Mouse (Mus musculus) myocyte (in vitro differentiated cells): ENCODE measurements around the gene Ubtd1. TPM values are rescaled to one million over a fixed set of nuclear protein-coding genes. Genes with fewer than 3 reads are reported as not detected.

Experiments
- H3K27me3 ChIP-seq: one replicate; pipeline ENCODE4 v1.6.1; 2011; ENCODE audit not compliant: control insufficient read depth, insufficient read depth, insufficient read length
- H3K36me3 ChIP-seq: one replicate; pipeline ENCODE4 v1.6.1; 2011; ENCODE audit not compliant: control insufficient read depth, insufficient read depth
- H3K4me2 ChIP-seq: one replicate; pipeline ENCODE4 v1.6.1; 2011; ENCODE audit warnings: low read depth, control low read depth
- H3K4me3 ChIP-seq: one replicate; pipeline ENCODE4 v1.5.1; 2011; ENCODE audit warnings: mild to moderate bottlenecking, control low read depth, moderate library complexity
- H3K79me2 ChIP-seq: one replicate; pipeline ENCODE4 v1.6.1; 2011; ENCODE audit not compliant: control insufficient read depth, insufficient read depth
- H3ac ChIP-seq: one replicate; pipeline ENCODE4 v1.6.1; 2011; ENCODE audit not compliant: control insufficient read depth, insufficient read length
- CEBPB ChIP-seq: IDR thresholded peaks from 2 replicates; pipeline ENCODE4 v1.6.1; 2011; ENCODE audit warnings: mild to moderate bottlenecking, moderate library complexity; ENCODE audit not compliant: poor library complexity, insufficient read depth, severe bottlenecking
- E2F4 ChIP-seq: IDR thresholded peaks from one replicate; pipeline ENCODE4 v1.6.1; 2011; ENCODE audit warnings: mild to moderate bottlenecking, control low read depth, moderate library complexity; ENCODE audit not compliant: insufficient read depth
- MAX ChIP-seq: IDR thresholded peaks from one replicate; pipeline ENCODE4 v1.6.1; 2011; ENCODE audit warnings: low read depth, mild to moderate bottlenecking, control low read depth
- MYOD1 ChIP-seq, 3 experiments: IDR thresholded peaks; one replicate each; pipeline ENCODE4 v1.6.1; 2011; ENCODE audit warnings: control low read depth in 2 of 3, low read depth in 2 of 3, mild to moderate bottlenecking in 2 of 3, moderate library complexity in 1 of 3; ENCODE audit not compliant: insufficient read length in 2 of 3, control insufficient read depth in 1 of 3
- MYOG ChIP-seq, 3 experiments: IDR thresholded peaks; one replicate each; pipeline ENCODE4 v1.6.1; 2011; ENCODE audit warnings: control low read depth in 2 of 3, low read depth in 2 of 3, mild to moderate bottlenecking in 2 of 3; ENCODE audit not compliant: insufficient read length in 2 of 3, control insufficient read depth in 1 of 3, insufficient read depth in 1 of 3
- POLR2A ChIP-seq: IDR thresholded peaks from one replicate; pipeline ENCODE4 v1.6.1; 2011; ENCODE audit warnings: low read depth, mild to moderate bottlenecking, control low read depth, moderate library complexity; ENCODE audit not compliant: insufficient read length
- POLR2AphosphoS2 ChIP-seq: IDR thresholded peaks from one replicate; pipeline ENCODE4 v1.6.1; 2011; ENCODE audit warnings: low read depth, control low read depth; ENCODE audit not compliant: insufficient read length
- REST ChIP-seq: IDR thresholded peaks from one replicate; pipeline ENCODE4 v1.6.1; 2011; ENCODE audit warnings: mild to moderate bottlenecking, control low read depth, moderate library complexity; ENCODE audit not compliant: insufficient read depth, insufficient read length
- SRF ChIP-seq: IDR thresholded peaks from one replicate; pipeline ENCODE4 v1.6.1; 2011; ENCODE audit warnings: low read depth; ENCODE audit not compliant: control insufficient read depth, insufficient read length
- TCF12 ChIP-seq: IDR thresholded peaks from one replicate; pipeline ENCODE4 v1.6.1; 2011; ENCODE audit warnings: mild to moderate bottlenecking, control low read depth; ENCODE audit not compliant: poor library complexity, insufficient read depth, severe bottlenecking
- TCF3 ChIP-seq: IDR thresholded peaks from one replicate; pipeline ENCODE4 v1.6.1; 2011; ENCODE audit warnings: low read depth, control low read depth; ENCODE audit not compliant: insufficient read length
- USF1 ChIP-seq: IDR thresholded peaks from one replicate; pipeline ENCODE4 v1.6.1; 2011; ENCODE audit warnings: low read depth, mild to moderate bottlenecking, control low read depth, moderate library complexity
- polyA plus RNA-seq: library from polyadenylated mRNA; unstranded; fragments of >200 nt; fragmentation: generic; extraction: Trizol; gene quantifications from one replicate; pipeline ENCODE4 v1.2.1, GENCODE M21; 2012; ENCODE audit warnings: missing spikeins

Gene Ubtd1
- polyA plus RNA-seq, 1 experiment, result 141 TPM

DNA sequence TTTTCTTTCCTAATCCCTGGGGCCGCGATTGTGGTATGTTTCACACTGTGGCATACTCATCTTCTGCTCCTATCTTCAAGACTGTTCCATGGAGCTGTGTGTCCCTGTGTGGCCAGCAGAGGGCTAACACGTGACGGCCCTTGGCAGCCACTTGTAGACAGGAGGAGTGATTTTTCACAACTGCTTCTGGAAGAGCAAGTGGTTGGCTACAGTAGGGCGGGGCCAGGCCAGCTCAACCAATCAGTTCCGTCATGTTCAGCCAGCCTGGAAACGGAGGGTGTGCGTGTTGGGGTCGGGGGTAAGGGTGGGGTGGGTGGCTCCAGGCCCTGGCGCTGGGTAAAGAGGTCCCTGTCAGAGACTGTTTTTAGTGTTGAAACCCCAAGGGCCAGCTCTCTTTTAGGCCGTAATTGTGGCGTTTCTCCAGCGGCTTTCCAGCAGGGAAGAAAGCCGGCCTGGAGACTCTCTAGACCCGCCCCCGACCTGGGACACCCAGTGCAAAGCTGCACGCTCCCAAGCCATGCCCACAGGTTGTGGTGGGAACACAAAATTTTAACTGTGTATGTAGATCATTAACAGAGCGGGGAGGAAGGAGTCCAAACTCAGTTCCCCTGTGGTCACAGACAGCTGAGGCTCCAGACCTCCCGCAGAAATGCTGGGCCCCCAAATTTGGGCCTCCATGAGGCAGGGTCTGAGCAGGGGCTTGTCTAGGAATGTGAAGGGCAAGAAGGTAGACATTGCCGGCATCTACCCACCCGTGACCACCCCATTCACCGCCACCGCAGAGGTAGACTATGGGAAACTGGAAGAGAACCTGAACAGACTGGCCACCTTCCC lies 63.9 kb downstream of the Ubtd1 start, which contains the start of gene Hoga1:
TSS of gene Hoga1 (plus strand) at position 342 of the 834 bp plus-strand sequence.
- H3K4me2 ChIP-seq, result peak within 1 kb of the TSS; percentile 81
- H3K79me2 ChIP-seq, result no peaks in the 10 kb centered on the region
- TF ChIP-seq TCF12 (no peak), MAX (peak; percentile 46), POLR2A (peak; percentile 40), MYOD1 (IDR thresholded peaks at IDR 0.05; ENCODE audit: control insufficient read depth in 1 of 3, insufficient read length in 2 of 3, low read depth in 2 of 3) (peak in 1 of 3 experiments; percentile 40), MYOG (IDR thresholded peaks at IDR 0.05; ENCODE audit: control insufficient read depth in 1 of 3, insufficient read depth in 1 of 3, insufficient read length in 2 of 3, low read depth in 2 of 3) (peak in 1 of 3 experiments; percentile 55), USF1 (peak; percentile 93), POLR2AphosphoS2 (peak; percentile 30), SRF (no peak)
- no peaks in the 10 kb centered on the region for H3K27me3 ChIP-seq
- H3ac ChIP-seq, result no peak within 1 kb of the TSS
- H3K4me3 ChIP-seq, result peak within 1 kb of the TSS; percentile 20
- no peaks in the 10 kb centered on the region for H3K36me3 ChIP-seq

DNA sequence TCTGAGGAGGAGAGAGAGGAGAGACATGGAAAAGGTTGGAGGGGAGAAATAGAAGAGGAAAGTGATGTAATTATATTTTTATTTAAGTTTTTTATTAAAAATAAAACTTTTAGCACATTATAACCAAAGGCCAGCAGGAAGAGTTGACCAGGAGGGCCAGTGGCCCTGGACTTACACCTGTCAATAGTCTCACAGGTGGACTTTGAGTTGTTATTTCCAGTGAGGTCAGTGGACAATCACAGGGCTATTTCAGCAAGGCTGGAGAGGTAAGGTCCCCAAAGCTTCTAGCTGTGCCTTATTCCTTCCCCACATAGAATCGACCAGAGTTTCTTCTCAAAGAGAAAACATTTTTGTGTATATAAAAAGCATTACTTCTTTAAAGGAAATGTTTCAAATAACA lies 68.7 kb downstream of the Ubtd1 start:
- Histone ChIP-seq H3K27me3 (no peaks in the 10 kb centered on the region), H3K36me3 (no peaks in the 10 kb centered on the region), H3ac (no peak overlapping the region), H3K79me2 (no peaks in the 10 kb centered on the region), H3K4me2 (no peak overlapping the region), H3K4me3 (no peak overlapping the region)
- TF ChIP-seq USF1, result no peak
- TF ChIP-seq TCF3, result no peak
- TF ChIP-seq POLR2AphosphoS2, result no peak
- TF ChIP-seq E2F4, result no peak
- TF ChIP-seq TCF12, result no peak
- no peak for TF ChIP-seq MAX
- TF ChIP-seq SRF, result no peak
- no peak for TF ChIP-seq REST
- no peak for TF ChIP-seq MYOD1 (IDR thresholded peaks at IDR 0.05; ENCODE audit: control insufficient read depth in 1 of 3, insufficient read length in 2 of 3, low read depth in 2 of 3)

DNA sequence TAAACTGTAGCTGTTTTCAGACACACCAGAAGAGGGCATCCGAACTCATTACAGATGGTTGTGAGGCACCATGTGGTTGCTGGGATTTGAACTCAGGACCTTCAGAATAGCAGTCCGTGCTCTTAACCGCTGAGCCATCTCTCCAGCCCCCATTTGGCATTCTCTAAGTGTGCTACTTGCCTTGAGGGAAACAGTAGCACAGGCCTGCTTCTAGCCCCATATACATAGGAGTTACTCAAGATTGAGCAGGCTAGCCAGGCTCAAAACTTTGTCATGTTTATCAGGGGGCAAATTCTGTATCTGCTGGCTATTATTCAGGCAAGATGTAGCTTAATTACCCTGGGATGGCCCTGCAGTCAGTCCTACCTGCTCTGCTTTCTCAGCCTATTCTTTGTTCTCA lies 69.8 kb downstream of the Ubtd1 start:
- no peaks in the 10 kb centered on the region for H3K36me3 ChIP-seq
- no peaks in the 10 kb centered on the region for H3K27me3 ChIP-seq
- TF ChIP-seq MYOD1 (IDR thresholded peaks at IDR 0.05; ENCODE audit: control insufficient read depth in 1 of 3, insufficient read length in 2 of 3, low read depth in 2 of 3) (no peak), TCF3 (no peak), SRF (no peak), REST (no peak), CEBPB (no peak), MAX (no peak), USF1 (no peak), E2F4 (no peak), TCF12 (no peak), MYOG (IDR thresholded peaks at IDR 0.05; ENCODE audit: control insufficient read depth in 1 of 3, insufficient read depth in 1 of 3, insufficient read length in 2 of 3, low read depth in 2 of 3) (no peak)
- H3K4me3 ChIP-seq, result no peak overlapping the region
- no peak overlapping the region for H3K4me2 ChIP-seq
- H3K79me2 ChIP-seq, result no peaks in the 10 kb centered on the region
- H3ac ChIP-seq, result no peak overlapping the region

GRCm38 (mm10) chr19:42051948-42052347 lies 70.4 kb downstream of the Ubtd1 start, which contains the start of gene 4933411K16Rik:
Gene 4933411K16Rik (plus strand): TSS chr19:42052248.
- no peak for TF ChIP-seq USF1
- TF ChIP-seq POLR2A, result no peak
- TF ChIP-seq E2F4, result no peak
- no peak for TF ChIP-seq MYOD1 (IDR thresholded peaks at IDR 0.05; ENCODE audit: control insufficient read depth in 1 of 3, insufficient read length in 2 of 3, low read depth in 2 of 3)
- no peak for TF ChIP-seq MYOG (IDR thresholded peaks at IDR 0.05; ENCODE audit: control insufficient read depth in 1 of 3, insufficient read depth in 1 of 3, insufficient read length in 2 of 3, low read depth in 2 of 3)
- no peak for TF ChIP-seq SRF
- TF ChIP-seq CEBPB, result no peak
- no peak for TF ChIP-seq TCF3
- TF ChIP-seq REST, result no peak
- no peak for TF ChIP-seq MAX
- TF ChIP-seq POLR2AphosphoS2, result no peak
- no peak for TF ChIP-seq TCF12
- Histone ChIP-seq H3K79me2 (no peaks in the 10 kb centered on the region), H3K27me3 (no peaks in the 10 kb centered on the region), H3K4me2 (no peak within 1 kb of the TSS), H3ac (no peak within 1 kb of the TSS), H3K4me3 (no peak within 1 kb of the TSS), H3K36me3 (no peaks in the 10 kb centered on the region)
